Mouse (Mus musculus) adrenal gland, postnatal 10 days (tissue): Measurements from ENCODE around the gene Sh3bp2. TPM values are rescaled to one million over a fixed set of nuclear protein-coding genes. Genes with fewer than 3 reads are reported as not detected.
A peak's percentile ranks its signal among the peaks of the same experiment; 100 is the strongest.
"Not testable (repeated sequence)": the region's sequence is repeated elsewhere in the genome, so short reads cannot be mapped to it uniquely, and the experiment has no call there.

Experiments
- DNase-seq: peaks from one replicate; pipeline ENCODE4 v3.0.0; 2021; ENCODE audit warnings: mixed read lengths
- total RNA-seq, 2 experiments: library from RNA; stranded (reverse); gene quantifications; 2 replicates each; pipeline ENCODE4 v1.2.3; 2021

Gene Sh3bp2
- total RNA-seq, 2 experiments from 2014 or later, result 5.9 to 7.0 TPM

DNA sequence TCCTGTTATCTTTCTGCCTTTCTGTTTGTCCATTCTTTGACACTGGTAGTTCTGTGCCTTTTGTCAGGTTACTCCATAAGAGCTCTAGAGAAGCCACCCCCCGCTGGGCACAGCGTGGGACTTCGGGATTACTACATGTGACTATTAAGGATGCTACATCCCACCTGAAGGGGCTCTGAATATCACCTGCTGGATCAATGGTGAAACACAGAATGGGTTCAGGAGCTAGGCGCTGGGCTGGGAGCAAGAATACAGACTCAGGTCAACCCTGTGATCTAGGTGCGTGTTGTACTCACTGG lies 788 bp downstream of the Sh3bp2 start:
- DNase-seq, result no peak

DNA sequence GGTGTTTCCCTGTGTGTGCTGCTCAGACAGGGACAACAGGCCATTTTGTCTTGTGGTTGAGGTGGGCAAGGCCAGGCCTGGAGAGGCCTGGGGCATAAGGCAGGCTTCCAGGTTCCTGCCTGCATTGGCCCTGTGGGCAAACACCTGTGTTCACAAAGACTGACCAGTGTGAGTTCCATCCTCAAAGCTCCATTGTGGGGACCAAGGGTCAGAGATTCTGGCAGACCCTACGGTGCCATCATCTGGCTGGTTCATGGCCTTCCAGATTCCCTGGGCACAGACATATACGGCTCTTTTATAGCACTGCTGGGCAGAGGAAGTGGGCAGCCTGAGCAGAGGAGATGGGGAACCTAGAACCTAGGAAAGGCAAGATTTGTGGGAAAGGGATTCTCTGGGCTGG lies 1.7 kb downstream of the Sh3bp2 start:
- no peak for DNase-seq

DNA sequence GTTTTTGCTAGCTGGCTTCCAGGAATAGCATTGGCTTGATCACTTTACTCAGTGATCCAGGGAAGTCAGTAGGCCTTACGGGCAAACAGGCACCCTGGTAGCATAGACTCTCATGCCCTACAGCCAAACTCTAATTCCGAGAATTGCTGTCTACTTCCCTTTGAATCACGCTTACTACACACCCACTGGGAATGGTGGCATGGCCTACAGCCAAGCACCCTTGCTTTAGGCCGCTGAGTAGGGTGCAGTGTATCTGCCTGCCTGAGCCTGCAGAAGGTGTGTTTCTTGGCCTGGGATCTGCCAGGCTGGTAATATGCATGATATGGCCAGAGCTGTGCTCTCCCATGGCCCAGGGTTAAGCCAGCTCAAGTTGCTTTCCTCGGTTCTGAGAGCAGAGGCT lies 3.1 kb downstream of the Sh3bp2 start:
- no peak for DNase-seq

DNA sequence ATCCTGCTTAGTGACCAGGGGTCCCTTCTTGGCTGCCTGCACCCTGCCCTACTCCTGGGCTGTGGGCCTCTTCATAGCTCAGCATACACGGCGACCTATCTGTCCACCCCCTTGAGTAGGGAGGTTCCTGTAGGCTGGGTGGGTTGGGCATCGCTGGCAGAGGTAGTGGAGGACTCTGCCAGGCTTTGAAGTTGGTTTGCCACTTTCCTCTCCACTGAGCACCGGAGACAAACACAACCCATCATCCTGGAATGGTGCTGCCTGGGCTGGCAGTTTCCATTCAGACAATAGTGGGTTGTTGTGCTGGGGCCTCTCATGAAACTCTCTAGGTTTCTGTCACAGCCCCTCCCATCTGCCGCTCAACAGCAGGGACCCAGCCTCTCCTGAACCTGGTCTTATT lies 4.5 kb downstream of the Sh3bp2 start:
- no peak for DNase-seq

DNA sequence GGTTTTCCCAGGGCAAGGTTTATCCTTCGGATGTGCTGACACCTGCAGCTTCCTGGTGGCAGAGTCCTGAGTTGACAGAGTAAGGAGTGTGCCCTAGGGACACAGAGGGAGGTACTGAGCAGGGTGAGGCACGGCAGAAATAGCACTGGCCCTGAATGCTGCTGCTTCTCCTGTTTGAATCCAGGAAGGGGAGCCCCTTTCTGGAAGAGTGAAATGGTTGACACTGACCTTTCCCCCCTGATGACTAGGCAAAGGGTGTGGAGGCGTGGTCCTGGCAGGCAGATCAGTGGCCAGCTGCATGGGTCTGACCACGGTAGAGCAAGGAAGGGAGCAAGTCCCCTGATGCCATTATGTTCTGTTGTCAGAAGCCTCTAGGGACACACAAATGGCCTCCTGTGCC lies 5.0 kb downstream of the Sh3bp2 start:
- DNase-seq, result peak; percentile 41

DNA sequence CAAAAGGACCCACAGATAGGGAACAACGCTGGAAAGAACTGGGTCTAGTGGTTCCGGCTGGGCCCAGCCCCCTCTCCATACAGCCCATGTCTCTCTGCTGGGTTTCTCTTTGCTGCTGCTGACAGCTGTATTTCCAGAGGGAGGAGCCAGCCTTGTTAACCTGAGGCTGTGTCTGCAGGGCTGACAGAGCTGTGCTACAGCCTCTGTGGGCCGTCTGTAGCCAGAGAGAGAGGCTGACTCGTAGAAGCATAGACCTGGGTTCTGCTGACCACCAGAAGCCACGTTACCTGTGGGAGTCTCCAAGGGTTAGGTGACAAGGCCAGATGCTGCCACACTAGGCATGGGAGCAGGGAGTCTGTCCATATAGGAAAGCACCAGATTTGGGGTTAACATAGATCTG lies 7.4 kb downstream of the Sh3bp2 start:
- no peak for DNase-seq

DNA sequence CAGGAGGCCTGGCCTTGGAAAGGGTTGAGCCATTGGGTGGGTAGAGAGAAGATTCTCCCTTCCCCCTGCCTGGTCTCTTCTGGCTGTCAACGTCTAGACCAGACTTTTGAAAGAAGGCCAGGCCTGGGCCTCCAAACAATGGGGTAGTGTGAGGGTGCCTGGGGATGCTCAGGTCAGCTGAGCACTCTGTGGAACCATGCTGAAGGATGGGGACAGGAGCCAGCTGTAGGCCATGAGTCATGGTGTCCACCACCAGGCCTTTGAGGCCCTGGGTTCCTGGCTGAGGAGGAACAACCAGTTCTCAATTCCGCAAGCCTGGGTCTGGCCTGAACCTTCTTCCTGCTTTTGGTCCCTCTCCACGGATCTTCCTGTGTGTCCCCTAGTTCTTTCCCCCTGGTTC lies 8.2 kb downstream of the Sh3bp2 start:
- DNase-seq, result no peak

DNA sequence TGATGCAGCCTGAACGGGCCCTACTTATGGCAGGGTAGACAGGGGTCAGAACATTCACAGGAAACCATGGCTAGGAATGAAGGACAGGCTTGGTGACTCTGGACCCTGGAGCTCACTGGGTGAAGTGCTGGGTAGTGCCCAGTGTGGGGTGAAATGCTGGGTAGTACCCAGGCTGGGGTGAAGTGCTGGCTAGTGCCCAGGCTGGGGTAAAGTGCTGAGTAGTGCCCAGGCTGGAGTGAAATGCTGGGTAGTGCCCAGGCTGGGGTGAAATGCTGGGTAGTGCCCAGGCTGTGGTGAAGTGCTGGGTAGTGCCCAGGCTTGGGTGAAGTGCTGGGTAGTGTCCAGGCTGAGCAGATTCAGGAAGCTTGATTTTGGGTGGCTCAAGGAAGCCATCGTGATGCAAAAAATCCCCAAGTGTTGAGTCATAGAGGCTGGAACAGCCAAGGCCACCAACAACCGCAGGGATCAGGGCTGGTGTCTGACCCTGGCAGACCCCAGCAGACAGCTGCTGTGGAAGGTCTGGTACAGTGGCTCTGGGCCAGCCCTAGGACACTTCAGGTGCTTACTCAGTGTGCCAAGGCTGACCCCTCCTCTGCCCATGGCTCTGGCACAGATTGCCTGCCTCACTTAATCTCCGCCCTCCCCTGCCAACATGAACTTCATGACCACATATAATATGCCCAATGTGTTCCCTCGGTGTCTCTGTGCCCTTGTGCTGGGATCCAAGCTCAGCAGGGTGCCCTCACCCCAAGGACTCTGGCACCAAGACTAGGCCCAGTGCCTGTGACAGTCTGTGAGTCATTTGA lies 9.3 kb downstream of the Sh3bp2 start:
- DNase-seq, result peak; percentile 78

DNA sequence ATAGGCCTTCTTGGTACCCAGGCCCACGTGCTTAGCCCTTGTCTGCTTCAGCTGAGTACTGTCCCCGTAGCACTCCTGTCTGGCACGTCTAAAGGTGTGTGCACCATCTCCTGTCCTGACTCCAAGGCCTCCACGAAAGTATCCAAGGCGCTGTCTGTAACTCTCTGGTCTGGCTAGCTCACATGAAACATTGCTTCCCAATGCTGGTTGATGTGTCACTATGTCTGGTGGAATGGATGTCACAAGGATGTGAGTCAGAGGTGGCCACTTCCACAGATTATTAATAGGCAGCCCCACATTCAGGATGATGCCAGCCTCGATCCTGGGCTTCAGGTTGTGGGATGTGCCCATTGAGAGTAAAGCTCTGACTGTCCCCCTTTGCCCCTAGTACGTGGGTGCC lies 10.2 kb downstream of the Sh3bp2 start:
- peak; percentile 32 for DNase-seq

DNA sequence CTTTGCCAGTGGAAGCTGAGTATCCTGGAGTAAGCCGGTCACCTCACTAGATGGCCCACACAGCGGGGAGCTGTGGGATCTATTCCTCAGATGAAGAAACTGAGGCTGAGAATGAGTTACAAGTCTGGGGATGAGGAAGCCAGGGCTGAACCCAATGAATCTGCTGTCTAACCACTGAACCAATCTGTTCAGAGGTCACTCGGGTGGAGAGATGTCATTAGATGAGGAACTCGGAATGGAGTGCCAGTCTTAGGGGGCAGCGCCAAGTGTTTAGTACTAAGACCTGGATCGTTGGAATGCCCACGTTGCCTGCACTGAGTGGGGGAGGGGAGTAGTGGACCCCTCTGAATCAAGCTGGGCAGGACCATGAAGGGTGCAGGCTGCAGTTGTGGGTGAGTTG lies 12.4 kb downstream of the Sh3bp2 start:
- no peak for DNase-seq

DNA sequence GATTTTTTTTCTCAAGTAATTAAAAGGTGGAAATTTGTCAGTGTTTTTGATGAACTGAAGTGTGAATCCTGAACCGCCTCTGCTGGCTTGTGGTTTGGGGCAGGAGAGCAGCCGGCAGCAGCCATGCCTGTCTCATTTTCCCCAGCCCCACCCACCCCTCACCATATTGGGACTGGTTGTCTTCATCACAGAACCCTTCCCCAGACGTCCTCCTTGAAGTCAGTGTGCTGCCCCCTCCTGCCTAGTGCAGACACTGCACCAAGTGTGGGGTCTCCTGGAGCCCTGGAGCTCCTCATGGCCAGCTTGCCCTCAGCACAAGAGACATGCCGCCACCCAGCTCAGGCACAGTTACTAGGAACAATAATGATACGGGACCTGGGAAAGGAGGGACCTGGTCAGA lies 12.9 kb downstream of the Sh3bp2 start:
- DNase-seq, result peak; percentile 49

DNA sequence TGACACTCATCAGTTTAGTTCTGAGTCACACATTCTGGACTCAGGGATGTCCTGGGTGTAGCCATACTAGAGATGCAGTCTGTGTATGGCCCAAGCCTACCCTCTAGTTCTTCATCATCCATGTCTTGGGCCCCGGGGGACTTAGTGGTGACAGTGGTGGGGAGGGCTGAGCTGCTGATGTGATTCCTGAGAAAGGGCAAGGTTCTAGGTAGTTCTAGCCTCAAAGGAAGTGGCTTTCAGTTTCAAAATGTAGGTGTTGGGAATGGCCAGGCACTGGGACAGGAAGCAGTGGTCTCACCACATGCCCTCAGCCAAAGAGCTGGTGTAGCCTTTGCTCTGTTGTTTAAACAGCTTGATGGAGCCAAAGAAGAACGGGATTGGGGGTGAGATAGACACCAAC lies 13.5 kb downstream of the Sh3bp2 start:
- no peak for DNase-seq

DNA sequence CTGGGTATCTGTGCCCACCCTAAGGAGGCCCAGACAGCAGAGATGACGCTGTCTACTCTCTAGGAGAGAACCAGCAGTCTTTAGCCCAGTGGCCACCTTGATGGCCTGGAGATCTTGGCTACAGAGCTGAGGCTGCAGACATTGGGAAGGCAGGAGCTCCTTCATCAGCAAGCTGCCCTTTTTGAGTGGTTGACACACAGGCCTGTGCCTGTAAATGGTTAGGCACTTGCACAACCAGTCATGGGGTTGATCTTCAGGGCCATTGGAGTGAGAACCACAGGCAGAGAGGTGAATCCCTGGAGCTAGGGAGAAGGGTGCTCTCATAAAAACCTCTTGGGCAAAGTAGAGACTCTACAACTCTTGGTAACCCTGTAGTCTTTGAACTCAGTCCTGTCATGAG lies 16.5 kb downstream of the Sh3bp2 start:
- no peak for DNase-seq

DNA sequence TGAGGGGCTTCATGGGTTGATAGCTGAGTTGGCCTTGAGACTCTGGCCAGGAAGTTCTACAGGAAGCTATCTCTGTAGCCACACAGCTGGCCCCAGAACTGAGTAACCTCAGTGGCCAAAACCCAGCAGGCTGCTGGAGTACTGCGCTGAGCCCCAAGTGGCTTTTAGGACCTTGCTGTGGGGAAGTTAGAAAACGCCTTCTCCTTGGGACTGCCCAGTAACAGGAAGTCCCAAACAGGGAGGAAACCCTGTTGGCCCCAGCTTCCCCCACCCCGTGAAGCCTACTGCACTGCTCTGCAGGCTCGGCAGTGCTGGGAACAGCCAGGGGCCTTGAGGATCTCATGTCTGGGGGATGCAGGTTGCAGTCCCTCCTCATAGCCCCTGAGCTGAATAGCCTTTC lies 17.5 kb downstream of the Sh3bp2 start:
- no peak for DNase-seq

DNA sequence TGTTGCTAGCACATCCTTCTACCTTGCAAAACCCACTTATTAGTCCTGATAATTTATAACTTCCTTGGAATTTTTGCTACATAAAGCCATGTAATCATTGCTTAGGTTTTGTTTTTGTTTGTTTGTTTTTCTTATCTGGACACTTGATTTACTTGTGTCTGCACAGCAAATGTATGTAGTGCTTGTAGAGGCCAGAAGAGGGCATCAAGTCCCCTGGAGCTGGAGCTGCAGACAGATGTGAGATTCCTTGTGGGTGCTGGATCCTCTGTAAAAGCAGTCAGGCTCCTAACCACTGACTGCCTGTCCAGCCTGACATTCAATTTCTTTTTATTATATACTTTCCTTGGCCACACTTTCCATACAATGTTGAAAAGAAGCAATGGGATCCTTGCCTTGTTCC lies 21.8 kb downstream of the Sh3bp2 start:
- DNase-seq, result peak; percentile 46

DNA sequence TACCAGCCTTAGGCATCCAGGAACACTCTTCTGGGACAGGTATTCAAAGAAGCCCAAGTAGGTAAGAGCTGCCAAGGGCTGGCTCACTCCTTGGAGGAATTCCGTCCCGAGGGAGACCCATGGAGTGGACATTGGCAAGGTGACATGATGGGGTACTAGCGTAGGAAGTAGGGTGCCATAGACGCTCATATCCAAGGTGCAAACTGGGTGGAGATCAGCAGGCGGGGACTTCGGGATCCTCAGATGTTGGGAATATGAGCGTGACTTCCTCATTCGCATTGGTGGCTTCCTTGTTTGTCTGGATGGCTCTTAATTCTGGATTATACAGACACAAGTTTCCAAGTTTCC lies 23.5 kb downstream of the Sh3bp2 start:
- no peak for DNase-seq

DNA sequence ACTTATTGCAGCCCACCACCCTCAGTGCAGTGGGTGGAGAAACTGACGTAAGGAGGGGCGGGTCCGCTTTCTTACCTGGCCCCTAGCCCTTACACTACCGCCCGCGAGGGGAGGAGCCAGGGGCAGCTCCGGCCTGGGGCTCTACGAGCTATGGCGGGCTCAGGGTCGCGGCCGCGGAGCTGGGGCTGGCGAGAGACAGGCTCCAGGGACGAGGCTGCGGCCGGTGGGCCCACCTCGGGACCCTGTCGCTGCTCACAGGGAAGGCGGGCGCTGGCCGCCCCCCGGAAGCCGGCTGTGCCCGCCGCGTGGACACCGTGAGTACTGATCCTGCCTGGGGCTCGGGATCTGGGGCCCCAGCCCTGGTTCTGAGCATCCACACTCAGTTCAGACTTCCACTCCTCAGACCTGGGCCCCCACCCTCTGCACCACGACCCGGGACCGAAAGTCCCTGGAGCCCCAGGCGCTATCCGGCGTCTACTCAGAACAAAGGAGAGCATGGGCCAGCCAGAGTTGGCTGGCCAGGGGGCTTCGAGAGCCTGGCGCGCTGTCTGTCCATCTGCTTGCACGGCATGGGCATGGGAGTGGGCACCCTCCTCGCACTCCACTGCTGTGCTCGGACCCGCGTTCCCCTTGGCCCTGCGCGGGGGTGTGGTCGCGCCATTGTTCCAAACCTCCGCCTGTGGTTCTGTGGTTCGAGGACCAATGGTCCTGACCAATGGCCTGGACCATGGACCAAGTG lies 24.0 kb downstream of the Sh3bp2 start:
- DNase-seq, result peak; percentile 53

DNA sequence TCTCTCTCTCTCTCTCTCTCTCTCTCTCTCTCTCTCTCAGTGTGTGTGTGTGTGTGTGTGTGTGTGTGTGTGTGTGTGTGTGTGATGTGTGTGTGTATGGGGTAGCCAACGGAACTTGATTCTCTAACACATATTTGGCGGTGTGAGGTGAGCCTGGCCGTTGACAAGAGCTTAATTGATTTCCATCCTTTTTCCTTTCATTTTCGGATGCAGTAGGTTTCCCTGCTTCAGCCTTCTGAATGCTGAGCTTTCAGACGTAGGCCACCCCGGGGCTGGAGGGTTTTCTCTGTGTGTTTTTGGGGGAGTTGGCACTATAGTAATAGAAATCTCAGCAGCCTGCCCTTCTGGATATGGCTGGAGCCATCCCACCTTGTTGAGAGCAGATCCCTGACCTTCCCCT lies 24.6 kb downstream of the Sh3bp2 start:
- no peak for DNase-seq

DNA sequence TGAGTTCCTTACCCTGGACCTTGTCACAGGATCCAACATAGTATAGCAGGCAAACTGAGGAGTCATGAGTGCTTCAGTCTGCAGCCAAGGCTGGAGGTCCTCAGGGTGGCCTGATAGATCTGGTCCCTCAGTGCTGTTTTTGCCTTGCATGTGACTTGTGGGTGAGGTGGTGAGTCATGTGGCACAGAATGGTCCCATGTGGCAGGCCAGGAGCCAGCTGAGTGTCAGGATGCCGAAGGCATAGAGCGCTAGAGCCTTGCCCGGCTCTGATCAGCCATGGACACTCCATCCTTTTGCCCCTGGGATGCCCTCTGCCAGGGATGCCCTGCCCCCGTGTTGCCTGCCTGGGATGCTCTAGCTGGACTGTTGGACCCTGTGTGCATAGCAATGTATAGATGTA lies 26.2 kb downstream of the Sh3bp2 start:
- no peak for DNase-seq

DNA sequence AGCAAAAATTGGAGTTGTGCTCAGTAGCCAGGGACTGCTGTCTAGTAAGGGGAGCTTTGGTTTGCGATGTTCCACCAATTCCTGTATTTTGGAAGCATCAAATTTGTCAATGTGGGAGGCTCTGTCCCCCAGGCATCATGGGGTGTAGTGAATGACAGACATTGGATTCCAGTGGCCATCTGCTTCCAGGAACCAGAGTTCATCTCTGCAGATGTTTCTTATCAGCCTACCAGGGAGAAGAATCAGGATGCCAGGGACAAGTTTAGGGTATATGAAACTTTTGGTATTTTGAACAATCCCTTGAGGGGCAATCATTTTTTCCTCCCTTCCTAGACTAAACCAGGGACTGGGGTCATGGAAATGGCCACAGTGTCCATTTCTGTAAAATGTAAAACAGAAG lies 38.2 kb downstream of the Sh3bp2 start:
- no peak for DNase-seq

DNA sequence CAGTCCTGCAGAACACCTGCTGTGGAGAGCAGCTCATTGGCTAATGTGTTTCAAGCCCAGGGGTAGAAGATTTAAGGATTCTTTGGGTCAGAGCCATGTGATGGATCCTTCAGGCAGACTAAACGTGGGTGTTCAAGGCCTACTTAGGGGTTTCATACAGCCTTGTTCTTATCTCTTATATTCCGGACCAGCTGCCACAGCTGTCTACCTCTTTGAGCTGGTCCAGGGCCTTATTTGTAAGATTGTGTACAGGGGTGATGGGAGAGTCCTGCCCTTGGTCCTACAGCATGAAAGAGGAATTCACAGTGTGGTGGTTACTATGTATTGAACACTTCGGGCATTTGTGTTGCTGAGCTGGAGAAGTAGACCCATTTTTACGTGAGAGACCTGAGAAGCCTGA lies 38.7 kb downstream of the Sh3bp2 start:
- no peak for DNase-seq

DNA sequence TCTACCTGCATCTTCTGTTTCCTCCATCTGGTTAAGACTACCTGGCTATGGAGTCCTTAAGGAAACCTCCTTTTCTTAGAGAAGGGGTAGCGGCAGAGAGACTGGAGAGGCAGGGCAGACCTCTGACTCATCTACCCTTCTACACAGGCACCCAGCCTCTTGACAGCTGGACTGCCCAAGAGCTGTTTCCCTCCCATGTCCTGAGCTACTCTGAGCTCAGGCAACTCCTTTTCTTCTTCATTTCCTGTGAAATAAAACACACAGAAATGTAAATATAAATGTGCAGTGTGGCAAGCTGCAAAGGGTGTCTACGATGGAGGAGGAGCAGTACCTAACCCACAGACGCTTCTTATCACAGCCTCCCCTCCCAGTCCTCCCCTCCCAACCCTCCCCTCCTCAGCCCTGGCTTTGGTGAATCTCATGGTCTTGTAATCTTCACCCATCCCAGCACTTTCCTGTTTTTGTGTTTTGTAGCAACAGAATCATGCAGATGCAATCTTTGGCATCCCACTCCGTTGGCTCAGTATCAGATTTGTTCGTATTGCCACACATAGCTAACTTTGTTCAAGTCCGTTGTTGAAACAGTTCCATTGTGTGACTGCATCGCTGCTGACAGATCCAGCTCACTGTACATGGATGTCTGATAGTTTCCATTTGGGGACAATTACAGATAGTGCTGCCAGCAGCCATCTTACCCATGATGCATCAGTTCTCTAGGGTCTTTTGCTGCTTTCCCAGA lies 40.1 kb downstream of the Sh3bp2 start:
- DNase-seq, result peak; percentile 67

DNA sequence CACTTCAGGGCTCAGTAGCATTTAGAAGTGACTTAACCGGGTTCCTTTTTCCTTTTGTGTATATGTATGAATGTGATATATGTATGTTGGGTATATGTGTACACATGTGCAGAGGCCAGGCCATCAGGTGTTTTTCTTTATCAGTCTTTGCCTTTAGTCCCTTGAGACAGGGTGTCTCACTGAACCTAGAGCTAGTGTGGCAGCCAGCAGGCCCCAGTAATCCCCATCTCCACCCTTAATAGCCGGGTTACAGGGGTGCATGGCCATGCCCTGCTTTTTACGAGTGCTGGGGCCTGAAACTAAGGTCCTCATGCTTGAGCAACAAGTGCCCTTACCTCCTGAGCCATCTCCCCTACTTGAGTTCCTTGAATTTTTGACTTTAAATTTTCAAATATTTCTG lies 45.9 kb downstream of the Sh3bp2 start:
- DNase-seq, result no peak

DNA sequence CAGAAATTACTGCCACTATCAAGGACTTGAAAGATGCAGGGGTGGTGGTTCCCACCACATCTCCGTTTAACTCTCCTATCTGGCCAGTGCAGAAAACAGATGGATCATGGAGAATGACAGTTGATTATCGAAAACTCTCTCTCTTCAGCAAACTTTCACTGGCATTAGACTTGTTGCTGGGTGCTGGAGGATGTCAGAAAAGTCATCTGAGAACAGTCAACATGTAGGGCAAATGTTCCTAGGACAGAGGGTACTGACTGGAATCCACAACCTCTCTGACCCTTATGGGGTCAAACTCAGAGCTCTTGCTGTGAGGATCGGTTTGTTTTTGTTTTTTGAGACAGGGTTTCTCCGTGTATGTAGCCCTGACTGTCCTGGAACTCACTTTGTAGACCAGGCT lies 46.9 kb downstream of the Sh3bp2 start:
- DNase-seq, result not testable (repeated sequence)
